Mouse (Mus musculus) layer of hippocampus, postnatal 14 days (tissue): ENCODE data around the gene Csgalnact2. TPM values are rescaled to one million over a fixed set of nuclear protein-coding genes. Genes with fewer than 3 reads are reported as not detected.

Source experiments
- DNase-seq, 2 experiments: peaks; one replicate each; pipeline ENCODE4 v3.0.0; 2021 to 2022; ENCODE audit warnings: low spot score in 2 of 2, mixed read lengths in 1 of 2
- microRNA-seq, 2 experiments: library from miRNA; unstranded; fragments of <30 nt; microRNA quantifications; one replicate each; pipeline ENCODE4 v1.2.0; 2021
- total RNA-seq, 2 experiments: library from RNA; stranded (reverse); gene quantifications; 2 replicates each; pipeline ENCODE4 v1.2.3; 2021

The Csgalnact2 gene
- total RNA-seq, 2 experiments from 2014 or later, result 10.9 to 12.8 TPM

DNA sequence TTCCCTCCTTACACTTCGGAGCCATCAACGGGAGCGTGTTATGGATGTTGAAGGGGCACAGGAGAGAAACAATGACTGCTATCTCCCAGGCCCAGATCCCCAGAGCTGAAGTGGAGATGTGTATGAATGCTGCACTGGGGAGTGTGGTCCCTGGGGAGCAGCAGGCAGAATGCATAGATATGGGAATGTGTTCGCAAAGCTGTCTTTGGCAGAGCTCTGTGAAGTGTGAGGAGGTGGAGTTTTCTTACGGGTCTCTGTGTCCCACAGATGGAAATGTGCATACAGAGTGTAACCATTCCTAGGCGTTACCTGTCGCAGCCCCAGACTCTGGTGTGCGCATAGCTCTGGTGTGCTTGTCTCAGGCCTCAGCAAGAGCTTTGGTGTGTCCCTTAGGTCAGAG, 62.2 kb downstream of the Csgalnact2 start:
- DNase-seq, result no peak

DNA sequence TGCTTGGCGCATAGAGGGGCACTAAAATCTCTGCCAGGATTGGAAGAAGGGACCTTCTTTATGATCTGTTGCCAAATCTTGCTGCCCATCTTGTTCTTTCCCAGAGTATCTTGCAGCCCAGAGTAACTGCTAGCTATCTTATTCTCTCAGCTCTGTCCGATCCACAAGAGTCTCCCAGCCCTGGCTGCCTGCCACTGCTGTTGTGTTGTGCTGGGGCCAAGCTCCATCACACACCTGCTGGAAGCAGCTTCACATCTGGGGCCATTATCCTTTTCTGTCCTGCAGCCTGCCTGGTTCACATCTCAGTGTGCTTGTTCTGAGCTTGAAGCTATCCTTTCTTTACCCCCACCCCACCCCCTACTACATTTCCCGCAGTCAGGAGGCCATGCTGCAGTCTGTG, 62.7 kb downstream of the Csgalnact2 start:
- DNase-seq, result no peak

- no peak for DNase-seq
Measured at GRCm38 (mm10) chr6:118074151-118074550, 64.8 kb downstream of the Csgalnact2 start.

DNA sequence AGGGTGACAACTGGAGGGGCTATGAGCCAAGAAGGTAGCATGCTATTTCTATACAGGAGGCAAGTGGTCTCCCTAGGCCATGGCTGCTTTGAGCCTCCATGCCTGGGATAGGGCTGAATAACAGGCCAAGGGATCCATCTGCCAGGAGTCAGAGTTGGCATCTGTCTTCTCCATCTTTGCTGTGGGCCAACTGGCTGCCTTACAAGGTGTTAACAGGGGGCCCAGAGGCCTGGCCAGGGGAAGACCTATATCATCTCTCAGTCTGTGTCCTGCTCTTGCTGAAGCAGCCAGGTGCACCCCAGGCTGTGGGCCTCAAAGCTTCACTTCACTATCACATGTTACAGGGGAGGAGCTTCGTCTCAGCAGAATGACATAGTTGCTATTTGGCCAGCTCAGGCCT, 66.8 kb downstream of the Csgalnact2 start:
- DNase-seq, result no peak

- peak in 1 of 2 experiments; percentile 38 for DNase-seq
Measured at GRCm38 (mm10) chr6:118071416-118071815, 67.5 kb downstream of the Csgalnact2 start.

DNA sequence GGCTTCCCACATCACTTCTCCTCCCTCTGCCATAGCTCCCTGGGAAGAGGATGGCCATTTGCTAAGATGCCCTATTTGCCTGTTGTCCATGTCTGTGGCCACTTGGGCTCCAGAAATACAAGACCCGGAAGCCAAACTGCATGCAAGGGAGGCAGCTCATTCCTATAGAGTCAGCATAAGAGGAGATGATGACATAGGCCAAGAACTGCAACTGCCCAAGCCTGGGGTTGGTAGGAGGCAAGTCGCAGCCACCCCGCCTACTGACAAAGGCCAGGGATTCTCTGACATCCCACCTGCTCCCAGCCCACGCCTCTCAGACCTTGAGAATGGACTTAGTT, 68.0 kb downstream of the Csgalnact2 start:
- DNase-seq, result no peak

GRCm38 (mm10) chr6:118070321-118071012, 68.5 kb downstream of the Csgalnact2 start:
- DNase-seq, result peak in 1 of 2 experiments; percentile 72

DNA sequence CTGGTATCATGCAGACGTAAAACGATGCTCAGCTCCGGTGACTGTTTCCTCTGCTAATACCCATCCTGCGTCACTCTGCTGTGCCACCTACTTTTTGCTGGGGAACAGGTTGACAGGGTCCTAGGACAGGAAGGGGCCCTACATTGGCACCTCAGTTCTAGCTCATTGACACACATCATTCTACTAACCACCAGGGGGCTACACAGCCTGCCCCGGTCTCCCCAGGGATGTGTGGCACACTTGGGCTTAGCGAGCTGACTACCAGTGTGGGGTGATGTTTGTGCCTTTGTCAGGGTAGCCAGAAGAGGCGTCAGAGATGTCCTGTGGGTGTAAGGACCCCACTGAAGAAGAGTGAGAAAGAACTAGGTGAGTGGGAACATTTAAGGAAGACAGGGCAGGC, 71.2 kb downstream of the Csgalnact2 start:
- DNase-seq, result no peak

DNA sequence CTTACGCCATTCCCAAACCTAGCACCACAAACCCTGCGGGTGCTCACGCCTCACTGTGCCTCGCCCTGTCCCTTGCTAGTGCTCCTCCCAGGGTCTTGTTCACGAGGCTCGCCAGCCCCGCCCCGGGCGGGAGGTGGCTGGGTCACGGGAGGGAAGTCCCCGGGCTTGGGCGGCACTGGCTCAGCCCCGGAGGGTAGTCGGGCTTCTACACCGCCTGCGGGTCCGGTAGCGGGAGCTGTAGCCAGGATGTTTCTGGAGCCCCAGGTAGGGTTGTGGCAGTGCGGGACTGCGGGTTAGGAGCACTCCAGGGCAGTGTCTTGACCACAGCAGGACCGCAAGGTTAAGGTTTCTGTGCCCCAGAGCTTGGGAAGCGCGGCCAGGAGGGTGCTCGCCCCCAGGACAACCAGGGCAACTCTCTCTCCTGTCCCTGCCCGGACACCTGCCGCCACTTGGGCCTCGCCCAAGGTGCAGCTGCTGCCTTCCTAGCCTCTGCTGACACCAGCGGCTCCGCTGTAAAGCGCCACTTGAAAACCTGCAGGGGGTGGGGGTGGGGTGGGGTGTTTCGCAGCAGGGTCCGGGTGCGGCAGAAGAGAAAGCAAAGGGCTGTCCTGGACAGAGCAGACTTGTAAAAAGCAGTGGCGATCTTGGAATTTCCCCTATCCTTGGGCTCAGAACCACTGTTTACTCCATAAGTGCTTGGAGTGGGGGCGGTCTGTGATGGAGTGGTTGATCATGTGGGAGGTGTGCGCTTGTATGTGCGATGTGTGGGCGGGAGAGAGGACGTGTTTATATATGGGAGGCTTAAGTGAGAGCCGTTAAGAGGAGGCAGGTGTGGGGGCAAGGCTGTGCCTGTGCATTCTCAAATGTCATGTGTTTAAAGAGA, 72.5 kb downstream of the Csgalnact2 start:
- DNase-seq, result no peak

DNA sequence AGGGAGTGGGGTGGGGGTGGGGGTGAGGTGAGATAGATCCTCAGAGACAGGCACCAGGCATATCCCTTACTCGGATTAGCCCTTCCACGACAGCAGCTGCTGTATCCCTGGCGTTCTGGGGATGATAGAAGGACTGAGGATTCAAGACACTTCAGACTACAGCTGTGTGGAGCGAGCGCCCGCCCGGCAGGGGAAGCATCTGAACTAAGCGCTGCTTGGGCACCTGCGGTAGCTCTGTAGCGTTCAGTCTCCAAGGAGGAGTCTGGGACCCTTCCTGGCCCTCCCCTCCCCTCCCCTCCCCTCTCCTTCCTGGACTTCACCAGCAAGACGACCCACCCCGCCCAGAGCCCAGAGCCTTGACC, 73.1 kb downstream of the Csgalnact2 start:
- no peak for DNase-seq

- peak in 1 of 2 experiments; percentile 59 for DNase-seq
Measured at GRCm38 (mm10) chr6:118064968-118065530, 73.9 kb downstream of the Csgalnact2 start.

DNA sequence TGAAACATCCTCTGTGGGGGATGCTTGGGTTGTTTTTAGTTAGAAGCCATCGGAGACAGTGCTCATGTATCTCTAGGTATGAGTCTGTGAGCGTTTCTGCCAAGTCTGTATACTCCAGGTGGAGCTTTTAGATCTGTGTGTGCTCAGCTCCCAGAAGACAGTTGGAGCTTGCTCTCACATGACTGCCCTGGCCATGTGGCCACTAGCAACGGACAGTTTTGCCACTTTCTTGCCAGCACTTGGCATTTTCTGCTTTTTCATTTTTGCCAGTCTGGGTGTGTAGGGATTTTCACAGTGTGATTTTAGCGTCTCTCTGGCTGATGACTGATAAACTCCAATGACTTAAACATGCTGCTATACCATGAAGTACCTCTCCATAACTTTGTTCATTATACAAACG, 75.7 kb downstream of the Csgalnact2 start:
- no peak for DNase-seq

- DNase-seq, result no peak
Measured at GRCm38 (mm10) chr6:118061266-118061665, 77.7 kb downstream of the Csgalnact2 start.

Small RNA genes lying within 50 kb of the gene (microRNA-seq; reads per million reads assigned to microRNA genes)
- gene Mir7044, result 23.5 to 58.4 reads per million in 2 experiments

Other genes with a start within 250 kb of the Csgalnact2 start
- gene Hnrnpf, start 238.8 kb downstream of the Csgalnact2 start, total RNA-seq, result 100 to 1,000 TPM; 140 to 154 TPM
- gene Fxyd4, start 201.4 kb downstream of the Csgalnact2 start, total RNA-seq, result not detected
- gene Rasgef1a, start 127.7 kb downstream of the Csgalnact2 start, total RNA-seq, result 100 to 1,000 TPM; 128 to 131 TPM
- gene Ret, start 58.6 kb upstream of the Csgalnact2 start, total RNA-seq, result 1 to 10 TPM; 4.8 to 4.9 TPM